Mouse (Mus musculus) heart, postnatal 14 days (tissue): ENCODE data around the gene Trmt5. TPM values are rescaled to one million over a fixed set of nuclear protein-coding genes. Genes with fewer than 3 reads are reported as not detected.
A peak's percentile ranks its signal among the peaks of the same experiment; 100 is the strongest.

Source experiments
- DNase-seq, 2 experiments: peaks; one replicate each; pipeline ENCODE4 v3.0.0; 2021 to 2022
- intact Hi-C: fragments of 180-260 bp; cut with DNase I; formaldehyde crosslinking; loops from one replicate; pipeline ENCODE4 v1.15.1; 2025
- long read RNA-seq, 2 experiments: library from polyadenylated mRNA; stranded (forward); transcript quantifications; one replicate each; pipeline ENCODE4 v2.0.0; 2021
- total RNA-seq, 2 experiments: library from RNA; stranded (reverse); gene quantifications; 2 replicates each; pipeline ENCODE4 v1.2.3; 2021

Gene Trmt5
- total RNA-seq, result 10 to 100 TPM; 42.6 to 47.3 TPM
- long read RNA-seq, experiment 1, transcript Trmt5-201 (5 exons, 2,066 nt), result major isoform, 9 of 54 reads
- long read RNA-seq, experiment 1, partial matches to known transcripts, result 42 of 54 reads
- long read RNA-seq, experiment 1, other reads (novel, unspliced or antisense), result 3 of 54 reads
- long read RNA-seq, experiment 2, transcript Trmt5-201 (5 exons, 2,066 nt), result major isoform, 10 of 32 reads
- long read RNA-seq, experiment 2, partial matches to known transcripts, result 19 of 32 reads
- long read RNA-seq, experiment 2, other reads (novel, unspliced or antisense), result 3 of 32 reads

DNA sequence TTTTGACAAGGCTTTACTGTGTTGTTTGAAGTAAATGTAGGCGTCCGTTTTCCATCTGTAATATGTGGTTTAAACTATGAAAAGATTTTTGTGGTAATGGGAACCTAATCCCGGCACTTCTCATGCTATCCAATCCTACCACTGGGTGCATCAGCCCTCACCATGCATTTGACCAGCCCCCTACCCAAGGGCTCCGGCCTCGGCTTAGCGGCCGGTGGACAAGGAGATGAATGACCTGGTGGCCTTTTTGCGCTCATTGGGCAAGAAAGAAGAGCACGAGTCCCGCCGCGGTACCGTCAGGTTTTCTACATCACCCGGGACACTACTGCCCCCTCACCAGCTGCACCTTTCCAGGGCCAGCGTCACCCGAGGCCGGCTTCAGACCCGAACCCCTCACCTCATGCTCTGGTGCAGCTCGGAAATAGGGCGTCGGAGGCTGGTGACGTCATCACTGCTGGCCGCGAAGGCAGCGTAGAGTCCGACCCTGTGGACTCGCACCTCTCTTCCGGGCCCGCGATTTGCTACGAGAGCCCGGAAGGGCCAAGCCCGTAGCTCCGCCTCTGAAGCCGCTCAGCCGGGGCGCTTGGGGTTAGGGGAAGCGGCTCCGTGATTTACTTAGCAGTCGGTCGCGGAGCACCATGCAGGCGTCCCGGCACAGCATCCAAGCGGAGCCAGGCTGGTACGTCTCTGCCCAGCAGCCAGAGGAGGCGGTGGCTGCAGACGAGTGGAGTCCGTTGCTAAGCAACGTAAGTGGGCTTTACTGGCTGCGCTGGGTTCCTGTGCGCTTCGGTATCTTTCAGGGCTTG is at the start of gene Trmt5, which contains the start of gene Slc38a6:
Gene Trmt5 (minus strand): TSS at position 424 of the 806 bp plus-strand sequence.
Gene Slc38a6 (plus strand): TSS at position 493 of the 806 bp plus-strand sequence.
- DNase-seq, result peak; percentile 90 to 94
- intact Hi-C loops, result loop anchor here (2.0 to 10.0 kb wide), 4 partner anchors 79 to 242 kb away; partner anchors contain the start of gene Mnat1

DNA sequence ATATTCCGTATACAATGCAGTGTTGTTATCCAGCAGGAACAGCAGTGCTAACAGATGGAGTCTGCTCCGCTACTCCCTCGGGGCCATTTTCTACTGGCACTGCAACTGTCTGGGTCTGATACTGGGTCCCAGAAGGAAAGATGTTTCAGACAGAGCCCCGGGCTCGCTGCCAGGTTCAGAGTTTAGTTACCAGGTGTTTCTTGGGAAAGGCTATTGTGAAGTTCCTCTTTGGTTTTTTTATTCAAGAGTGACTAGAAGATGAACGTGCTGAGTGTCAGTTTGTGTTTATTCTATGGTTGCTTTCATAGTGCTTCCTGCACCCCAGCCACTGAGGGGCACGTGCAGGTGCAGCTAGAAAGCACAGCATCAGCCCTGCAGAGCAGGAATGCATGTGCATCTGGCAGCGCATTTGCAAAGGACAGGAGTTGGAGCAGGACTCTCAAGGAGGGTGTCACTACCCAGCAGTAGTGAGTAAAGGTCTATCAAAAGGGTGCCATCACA is 47.6 kb upstream of the Trmt5 start:
- intact Hi-C loops, result no loop called here
- DNase-seq, result peak; percentile 45 to 53

DNA sequence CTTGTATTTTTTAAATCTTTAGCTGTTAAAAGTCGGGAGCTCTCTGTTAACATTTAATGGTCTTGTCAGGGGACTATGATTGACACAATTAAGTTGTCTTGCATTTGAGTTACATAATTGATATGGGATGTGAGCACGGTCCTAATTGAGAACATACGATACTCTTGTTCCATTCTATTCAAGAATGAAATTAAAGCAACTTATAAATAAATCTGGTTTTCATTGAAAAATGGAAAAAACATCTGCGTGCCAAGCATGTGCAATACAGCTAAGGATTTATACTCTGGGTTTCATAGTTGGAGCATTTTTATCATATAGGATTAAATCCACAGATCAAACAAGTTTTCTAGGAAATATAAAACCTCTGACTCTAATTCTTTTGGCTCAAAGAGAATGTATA is 46.2 kb upstream of the Trmt5 start:
- intact Hi-C loops, result no loop called here
- no peak for DNase-seq

DNA sequence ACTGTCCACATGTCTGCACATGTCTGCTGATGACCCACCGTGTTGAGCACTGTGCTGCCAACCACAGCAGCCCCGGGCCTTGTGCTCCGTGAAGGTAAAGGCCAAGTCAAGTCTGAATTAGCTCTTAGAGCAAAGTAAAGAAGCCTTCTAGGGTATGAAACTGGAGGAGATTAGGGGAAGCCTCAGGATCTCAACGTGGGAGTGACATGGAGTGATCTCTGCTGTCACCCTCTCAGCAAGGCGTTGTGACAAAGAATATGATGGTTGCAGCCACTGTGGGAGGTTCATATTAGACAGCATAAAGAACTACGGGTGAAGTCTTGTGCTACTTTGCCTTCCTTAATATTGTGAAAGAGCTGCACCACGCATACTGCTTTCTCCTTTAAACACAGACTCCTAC is 43.7 kb upstream of the Trmt5 start:
- DNase-seq, result no peak
- intact Hi-C loops, result no loop called here

DNA sequence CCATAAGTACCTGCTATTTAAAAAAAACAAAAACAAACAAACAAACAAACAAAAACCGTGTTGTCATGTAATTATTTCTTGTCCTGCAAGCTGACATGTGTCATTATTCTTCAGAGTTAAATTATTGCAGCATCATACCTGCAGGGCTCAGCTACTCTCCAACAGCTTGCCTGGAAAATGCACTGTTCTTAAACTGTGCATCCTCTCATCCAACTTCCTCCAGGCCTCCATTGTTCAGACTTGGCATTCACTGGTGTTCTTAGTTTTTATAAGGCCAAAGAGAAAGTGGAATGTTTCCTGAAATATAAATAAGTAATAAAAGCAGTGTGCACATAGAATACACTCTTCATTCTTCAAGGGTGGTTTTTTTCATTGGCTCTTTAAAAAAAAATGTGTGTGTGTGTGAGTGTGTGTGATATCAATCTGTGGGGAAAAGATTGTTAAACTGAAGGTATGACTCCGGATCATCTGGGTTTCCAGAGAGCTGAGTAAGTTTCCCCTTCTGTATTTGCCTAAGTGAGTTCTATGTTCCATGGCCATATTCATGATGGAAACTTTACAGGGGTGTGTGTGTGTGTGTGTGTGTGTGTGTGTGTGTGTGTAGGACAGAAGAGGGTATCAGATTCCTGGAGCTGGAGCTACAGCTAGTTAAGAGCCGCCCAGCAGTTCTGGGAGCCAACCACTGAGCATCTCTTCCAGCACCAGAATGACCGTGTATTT is 42.1 kb upstream of the Trmt5 start:
- intact Hi-C loops, result loop anchor here (5.0 kb wide), 3 partner anchors 189 to 306 kb away; no protein-coding TSS in a partner anchor
- DNase-seq, result no peak

DNA sequence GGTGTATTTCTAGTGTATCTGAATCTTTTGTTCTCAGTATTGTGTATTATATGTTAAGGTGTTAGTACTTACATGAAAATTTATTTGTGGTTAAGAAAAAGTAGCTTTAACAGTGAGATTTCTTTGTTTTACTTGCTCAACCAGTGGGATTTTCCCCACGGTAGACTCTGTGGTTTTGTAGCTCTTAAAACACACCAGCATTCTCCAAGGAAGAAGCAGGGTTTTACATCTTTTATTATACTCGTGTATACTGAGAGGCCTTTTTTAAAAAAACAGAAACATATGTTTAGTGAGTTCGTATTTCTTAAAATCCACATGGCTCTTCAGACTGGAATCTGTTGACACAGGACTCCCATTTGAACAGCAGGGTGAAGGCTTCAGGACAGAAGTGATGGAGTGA is 40.9 kb upstream of the Trmt5 start:
- intact Hi-C loops, result loop anchor here (5.0 kb wide), 3 partner anchors 190 to 305 kb away; no protein-coding TSS in a partner anchor
- DNase-seq, result no peak

DNA sequence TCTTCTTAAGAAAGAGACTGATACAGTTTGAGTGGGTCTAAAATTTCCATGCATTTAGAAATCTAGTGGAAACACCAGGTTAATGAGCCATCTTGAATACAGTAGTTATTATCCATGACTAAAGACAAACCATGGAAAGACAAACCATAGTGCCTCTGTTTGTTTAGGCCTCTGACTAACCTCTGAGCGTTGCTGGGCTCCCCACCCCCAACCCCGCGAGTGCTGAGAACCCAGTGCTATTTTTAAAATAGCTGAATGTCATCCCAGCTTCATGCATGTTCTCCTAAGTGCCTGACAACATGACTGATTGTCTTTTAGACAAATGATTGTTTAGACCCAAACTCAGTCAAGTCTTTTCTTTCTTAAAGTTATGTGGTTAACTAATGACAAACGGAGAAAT is 39.1 kb upstream of the Trmt5 start:
- DNase-seq, result peak; percentile 52 to 65
- intact Hi-C loops, result loop anchor here (5.0 kb wide), 3 partner anchors 192 to 303 kb away; no protein-coding TSS in a partner anchor

DNA sequence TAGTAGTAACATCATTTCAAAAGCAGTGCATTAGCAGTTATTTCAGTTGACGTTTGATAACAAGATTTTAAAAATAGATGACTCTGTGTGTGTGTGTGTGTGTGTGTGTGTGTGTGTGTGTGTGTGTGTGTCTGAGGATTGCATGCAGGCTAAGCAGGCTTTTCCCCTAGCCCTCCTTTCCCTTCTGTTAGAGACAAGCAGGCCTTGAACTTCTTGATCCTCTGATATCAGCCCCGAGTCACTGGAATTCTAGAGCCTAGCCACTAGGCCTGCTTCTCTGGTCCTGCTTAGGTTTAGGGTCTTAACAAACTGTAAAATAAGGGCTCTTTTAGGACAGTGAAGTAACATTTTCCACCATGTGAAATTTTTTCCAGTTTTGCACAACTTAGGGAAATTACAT is 38.7 kb upstream of the Trmt5 start:
- no peak for DNase-seq
- intact Hi-C loops, result loop anchor here (5.0 kb wide), 3 partner anchors 192 to 303 kb away; no protein-coding TSS in a partner anchor

DNA sequence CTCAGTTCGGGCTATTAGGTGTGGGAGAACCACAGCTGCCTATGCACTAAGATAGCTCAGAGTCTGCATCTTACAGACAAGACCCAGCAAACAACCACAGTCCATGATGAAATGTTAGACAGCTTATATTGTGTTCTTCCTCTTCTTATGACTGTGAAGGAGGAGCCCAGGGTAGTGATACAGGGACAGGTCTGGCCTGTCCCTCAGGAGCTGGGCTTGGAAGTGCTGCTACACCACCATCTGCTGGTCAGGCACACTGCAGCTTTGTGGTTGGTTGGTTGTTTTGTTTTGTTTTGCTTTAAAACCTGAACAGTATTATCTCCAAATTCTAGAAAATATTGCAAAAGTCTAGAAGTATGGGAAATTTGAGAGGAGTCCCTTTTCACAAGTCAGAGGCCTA is 38.2 kb upstream of the Trmt5 start:
- DNase-seq, result peak; percentile 48 to 52
- intact Hi-C loops, result loop anchor here (5.0 kb wide), 3 partner anchors 193 to 302 kb away; no protein-coding TSS in a partner anchor

DNA sequence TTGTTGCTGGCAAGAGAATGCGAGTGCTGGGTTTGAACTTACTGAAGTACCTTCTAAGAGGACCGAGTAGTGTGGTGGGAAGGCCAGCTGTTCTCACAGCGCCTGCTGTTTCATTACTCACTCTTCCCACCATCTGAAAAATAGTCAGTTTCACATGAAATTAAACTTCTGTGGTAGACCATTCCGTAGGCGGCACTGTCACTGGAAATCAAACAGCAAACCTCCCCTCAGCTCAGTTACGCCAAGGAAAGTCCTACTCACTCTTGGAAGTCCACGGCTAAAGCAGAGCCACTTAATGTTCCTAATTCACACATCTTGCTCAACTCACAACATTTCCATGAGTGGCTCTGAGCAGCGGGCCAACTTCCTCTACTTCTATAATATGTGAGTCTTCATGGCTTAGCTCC is 37.7 kb upstream of the Trmt5 start:
- no peak for DNase-seq
- intact Hi-C loops, result no loop called here

DNA sequence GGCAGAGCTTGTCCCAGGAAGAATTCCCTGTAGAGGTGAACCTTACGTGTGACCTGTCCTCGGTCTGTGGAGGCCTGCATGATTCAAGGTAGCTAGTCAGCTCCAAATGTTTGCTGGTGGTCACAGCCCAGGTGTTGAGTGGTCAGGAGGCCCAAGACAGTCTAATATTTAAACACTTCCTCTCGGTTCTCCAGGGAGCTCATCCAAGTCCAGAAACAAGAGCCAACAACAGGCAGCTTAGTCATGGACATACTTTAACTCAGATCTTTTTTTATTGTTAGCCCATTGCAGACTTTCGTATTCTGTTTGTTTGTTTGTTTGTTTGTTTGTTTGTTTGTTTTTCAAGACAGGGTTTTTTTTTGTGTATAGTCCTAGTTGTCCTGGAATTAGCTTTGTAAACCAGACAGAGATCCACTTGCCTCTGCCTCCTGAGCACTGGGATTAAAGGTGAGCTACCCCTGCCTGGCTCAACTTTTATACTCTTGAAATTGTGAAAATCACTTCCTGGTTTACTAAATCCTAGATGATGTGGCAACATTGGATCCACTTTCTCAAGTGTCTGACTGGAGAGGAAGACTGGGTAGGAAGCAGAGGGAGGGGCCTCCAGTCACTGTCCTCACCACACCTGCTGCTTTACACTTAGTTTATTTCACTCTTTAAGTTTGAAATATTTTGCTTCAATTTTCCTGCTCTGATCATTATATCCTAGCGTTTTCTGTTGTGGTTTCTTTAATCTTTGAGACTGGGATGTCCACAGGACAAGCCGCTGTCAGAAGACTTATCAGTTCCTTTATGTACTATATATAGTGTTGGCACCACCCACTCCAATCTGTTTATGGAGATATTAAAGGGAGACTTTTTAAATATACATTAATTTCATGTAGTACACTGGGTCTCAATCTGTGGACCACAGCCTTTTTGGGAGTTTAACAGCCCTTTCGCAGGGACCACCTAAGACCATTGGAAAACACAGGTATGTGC is 31.5 kb upstream of the Trmt5 start:
- DNase-seq, result no peak
- intact Hi-C loops, result no loop called here

DNA sequence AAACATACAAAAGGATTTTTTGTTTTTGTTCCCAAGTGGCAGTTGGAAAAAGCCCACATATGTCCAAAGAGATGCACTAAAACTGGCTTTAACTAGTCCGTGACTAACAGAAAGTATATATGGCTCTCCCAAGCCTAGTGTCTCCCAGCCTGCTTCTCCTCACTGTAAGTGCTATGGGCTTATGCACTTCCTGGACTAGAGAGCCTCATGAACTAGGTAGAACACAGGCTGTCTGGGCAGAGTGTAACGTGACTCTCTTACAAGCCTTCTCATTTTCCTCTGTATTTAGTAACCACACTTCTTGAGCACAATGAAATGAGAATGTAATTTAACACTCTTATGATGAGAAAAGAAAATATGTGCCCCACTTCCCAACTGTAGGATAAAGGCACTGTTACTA is 22.2 kb upstream of the Trmt5 start:
- intact Hi-C loops, result no loop called here
- no peak for DNase-seq

DNA sequence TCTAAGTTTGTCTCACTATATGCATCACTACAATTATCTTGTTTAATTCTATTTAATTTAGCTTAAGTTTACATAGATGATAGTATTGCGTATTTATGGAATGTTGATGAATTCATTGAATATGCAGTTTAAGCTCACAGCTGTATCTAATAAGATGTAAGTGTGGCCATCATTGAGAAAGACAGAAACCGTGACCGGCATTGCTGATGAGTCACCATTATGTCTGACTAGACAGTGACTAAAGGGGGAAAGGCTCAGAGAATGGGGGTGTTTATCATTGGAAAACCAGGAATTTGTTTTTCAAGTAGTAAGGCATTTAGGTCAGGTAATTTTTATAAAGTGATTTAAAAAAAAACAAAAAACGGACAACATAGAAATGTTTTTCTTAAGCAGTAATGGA is 21.2 kb upstream of the Trmt5 start:
- intact Hi-C loops, result no loop called here
- no peak for DNase-seq

DNA sequence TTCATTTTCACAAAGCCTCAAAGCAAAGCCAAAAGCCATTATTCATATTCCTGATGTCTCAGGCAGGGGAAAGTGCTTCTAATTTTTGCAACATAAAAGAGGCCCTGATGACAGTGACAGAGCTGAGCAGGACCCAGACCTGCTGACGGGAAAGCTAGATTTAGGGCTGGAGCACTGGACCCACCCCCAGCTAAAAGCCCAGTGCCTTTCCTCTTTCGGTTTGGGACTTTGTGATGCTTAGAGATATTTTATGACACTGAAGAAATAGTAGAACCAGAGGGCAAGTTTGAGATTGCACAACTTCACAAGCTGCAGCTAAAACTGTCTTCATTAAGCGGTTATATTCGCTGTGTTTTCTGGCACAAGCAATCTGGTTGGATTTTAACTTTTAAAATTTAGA is 18.1 kb upstream of the Trmt5 start:
- intact Hi-C loops, result no loop called here
- no peak for DNase-seq

DNA sequence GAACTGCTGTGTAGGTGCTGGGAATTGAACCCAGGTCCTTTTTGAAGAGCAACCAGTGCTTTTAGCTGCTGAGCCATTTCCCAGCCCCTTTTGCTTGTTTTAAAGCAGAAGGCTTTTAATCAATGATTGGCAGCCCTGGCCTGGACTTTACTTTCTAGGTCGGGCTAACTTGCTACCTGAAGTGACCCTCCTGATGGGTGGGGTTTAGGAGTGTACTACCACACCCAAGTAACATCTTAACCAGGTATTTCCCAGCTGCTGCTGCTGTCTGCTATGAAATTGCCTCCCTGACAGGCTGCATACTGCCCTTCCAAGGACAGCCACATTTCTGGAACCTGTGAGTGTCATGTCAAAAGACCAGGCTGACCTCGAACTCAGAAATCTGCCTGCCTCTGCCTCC is 14.0 kb upstream of the Trmt5 start:
- intact Hi-C loops, result no loop called here

DNA sequence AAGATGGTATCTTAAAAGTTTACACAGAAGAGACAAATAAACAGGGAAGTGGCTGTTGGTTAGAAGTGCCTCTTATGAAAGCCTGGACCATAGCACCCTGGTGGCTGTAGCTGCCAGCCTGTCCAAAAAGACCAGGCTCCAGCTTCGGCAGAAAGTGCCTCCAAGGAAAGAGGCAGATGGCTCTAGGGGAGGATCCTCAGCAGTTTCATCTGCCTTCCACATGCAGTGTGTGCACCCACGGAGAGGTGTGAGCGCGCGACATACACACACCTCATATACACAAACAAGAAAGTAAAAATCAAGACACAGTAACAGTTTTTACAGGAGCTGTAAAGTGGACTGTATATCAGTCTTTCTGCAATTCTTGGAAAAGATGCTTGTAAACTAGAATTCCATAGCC is 12.1 kb upstream of the Trmt5 start:
- no peak for DNase-seq
- intact Hi-C loops, result no loop called here

More for the DNA sequence above, 14.0 kb upstream of the Trmt5 start:
- DNase-seq, result no peak

DNA sequence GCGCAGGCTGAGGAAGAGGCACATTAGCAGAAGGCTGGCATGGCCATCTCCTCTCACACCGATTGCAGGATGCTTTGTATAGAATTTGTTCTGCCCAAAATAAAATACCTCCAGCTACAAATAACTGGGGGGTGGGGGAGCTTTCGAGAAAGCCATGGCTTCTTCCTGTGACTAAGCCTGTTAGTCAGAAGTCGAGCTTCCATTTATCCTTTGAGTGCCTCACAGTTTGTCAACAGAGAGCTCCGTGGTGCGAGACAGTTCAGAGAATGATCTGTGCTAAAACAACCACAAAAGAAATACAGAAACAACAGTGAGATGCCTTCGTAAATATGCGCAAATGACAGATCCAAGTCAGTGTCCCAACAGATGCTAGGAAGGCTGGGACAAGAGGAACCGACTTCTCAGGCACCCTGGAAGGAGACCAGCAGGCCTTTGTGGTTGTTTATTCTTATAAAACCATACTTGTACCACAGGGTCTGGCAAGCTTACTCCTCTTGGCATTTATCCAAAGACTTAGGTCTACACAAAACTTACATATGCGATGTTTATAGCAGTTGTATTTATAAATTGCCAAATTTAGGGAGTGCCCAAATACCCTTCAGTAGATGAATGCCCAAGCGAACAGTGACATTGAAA is 9.1 kb upstream of the Trmt5 start:
- intact Hi-C loops, result no loop called here
- DNase-seq, result no peak

DNA sequence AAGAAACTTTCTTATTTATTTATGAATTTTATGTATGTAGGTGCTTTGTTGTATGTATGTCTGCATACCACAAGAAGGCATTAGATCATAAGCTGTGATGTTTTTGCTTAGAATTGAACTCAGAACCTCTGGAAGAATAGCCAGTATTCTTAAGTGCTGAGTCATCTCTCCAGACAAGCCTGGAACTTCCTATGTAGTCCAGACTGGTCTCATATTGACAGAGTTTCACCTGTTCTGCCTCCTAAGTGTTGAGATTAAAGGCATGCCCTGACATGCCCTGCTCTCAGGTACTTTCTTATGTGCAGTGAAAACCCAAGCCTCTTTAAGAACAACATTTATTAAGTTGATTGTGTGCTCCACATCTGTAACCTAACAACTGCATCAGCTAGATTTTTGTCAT is 8.4 kb upstream of the Trmt5 start:
- DNase-seq, result no peak
- intact Hi-C loops, result no loop called here

DNA sequence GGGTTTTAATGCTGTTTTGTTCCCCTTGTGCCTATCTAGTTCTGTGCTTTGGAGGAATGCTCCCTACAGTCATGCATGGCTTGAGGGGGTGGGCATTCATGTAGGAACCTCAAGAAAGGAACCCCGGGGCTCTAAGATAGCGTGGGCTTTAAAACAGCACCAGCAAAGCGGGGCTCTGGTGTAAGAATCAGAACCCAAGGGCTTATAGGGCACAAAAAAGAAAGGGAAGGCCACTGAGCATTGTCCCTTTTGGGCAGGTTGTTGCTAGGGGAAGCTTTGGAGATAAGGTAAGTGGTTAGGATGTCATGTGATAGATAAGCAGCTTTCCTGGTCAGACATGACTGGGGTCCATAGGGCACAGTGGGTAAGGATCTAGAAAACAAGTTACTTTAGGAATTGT is 2.1 kb upstream of the Trmt5 start:
- intact Hi-C loops, result loop anchor here (5.0 to 10.0 kb wide), 3 partner anchors 81 to 244 kb away; no protein-coding TSS in a partner anchor
- DNase-seq, result no peak
